Mouse (Mus musculus) limb, embryonic 14.5 days (tissue): ENCODE measurements around the gene Terf2. TPM values are rescaled to one million over a fixed set of nuclear protein-coding genes. Genes with fewer than 3 reads are reported as not detected.
"Not testable (repeated sequence)": the region's sequence is repeated elsewhere in the genome, so short reads cannot be mapped to it uniquely, and the experiment has no call there.

ENCODE experiments used
- ATAC-seq: fragments of 200-750 bp; cut with Nextera tagmentation; 2 replicates; pipeline ENCODE4 v1.8.0; 2017; ENCODE audit warnings: low read depth, moderate number of reproducible peaks, moderate TSS enrichment; ENCODE audit not compliant: low FRiP score
- DNase-seq: peaks from one replicate; pipeline ENCODE4 v3.0.0-alpha.2; 2015; ENCODE audit warnings: low spot score
- H3K27ac ChIP-seq: fragments of 300-500 bp; sonication (generic); replicated peaks from 2 replicates; pipeline ENCODE4 v1.5.1; 2014; ENCODE audit warnings: low read depth, mild to moderate bottlenecking, low read length, moderate library complexity, mixed read lengths
- H3K27me3 ChIP-seq: fragments of 300-500 bp; sonication (generic); 2 replicates; pipeline ENCODE4 v1.6.1; 2014; ENCODE audit warnings: low read length, mixed read lengths; ENCODE audit not compliant: control insufficient read depth, insufficient read depth
- H3K36me3 ChIP-seq: fragments of 300-500 bp; sonication (generic); 2 replicates; pipeline ENCODE4 v1.6.1; 2014; ENCODE audit warnings: mild to moderate bottlenecking, low read length, moderate library complexity, mixed read lengths; ENCODE audit not compliant: control insufficient read depth, insufficient read depth
- H3K4me1 ChIP-seq: fragments of 300-500 bp; sonication (generic); 2 replicates; pipeline ENCODE4 v1.6.1; 2014; ENCODE audit warnings: antibody characterized with exemption, low read length, mixed read lengths; ENCODE audit not compliant: control insufficient read depth, insufficient read depth
- H3K4me2 ChIP-seq: fragments of 300-500 bp; sonication (generic); replicated peaks from 2 replicates; pipeline ENCODE4 v1.6.1; 2014; ENCODE audit warnings: low read depth, mild to moderate bottlenecking, low read length, moderate library complexity; ENCODE audit not compliant: severe bottlenecking
- H3K4me3 ChIP-seq: fragments of 300-500 bp; sonication (generic); replicated peaks from 2 replicates; pipeline ENCODE4 v1.5.1; 2014; ENCODE audit warnings: low read length
- H3K9ac ChIP-seq: fragments of 300-500 bp; sonication (generic); 2 replicates; pipeline ENCODE4 v1.6.1; 2014; ENCODE audit warnings: mild to moderate bottlenecking, low read depth, low read length, moderate library complexity; ENCODE audit not compliant: severe bottlenecking
- H3K9me3 ChIP-seq: fragments of 300-500 bp; sonication (generic); 2 replicates; pipeline ENCODE4 v1.6.1; 2016; ENCODE audit warnings: low read length; ENCODE audit not compliant: control insufficient read depth
- POLR2A ChIP-seq: fragments of 200-500 bp; IDR thresholded peaks from 2 replicates; pipeline ENCODE4 v1.8.0; 2012; ENCODE audit warnings: inconsistent platforms, mild to moderate bottlenecking, moderate library complexity, borderline replicate concordance; ENCODE audit not compliant: insufficient read depth, insufficient read length; ENCODE audit errors: extremely low read depth
- WGBS: fragments of 180-500 bp; shearing (Covaris S2); extraction: QIAGEN DNeasy Blood & Tissue Kit; methylation state at CpG from one replicate; pipeline ENCODE4 v1.1.7; 2014; 5-methylcytosine and 5-hydroxymethylcytosine counted together
- polyA plus RNA-seq, 2 experiments: library from polyadenylated mRNA; depleted of rRNA in 1 of 2; stranded (reverse) in 1 of 2; unstranded in 1 of 2; fragments of >200 nt; fragmentation: Nextera tagmentation in 1 of 2; extraction: Ambion mirVana in 1 of 2; gene quantifications; 2 replicates each; pipeline versions ENCODE4 v1.2.1 to v1.2.3; 2012 to 2014

The Terf2 gene
- polyA plus RNA-seq, 2 experiments, result 15.1 to 39.0 TPM

DNA sequence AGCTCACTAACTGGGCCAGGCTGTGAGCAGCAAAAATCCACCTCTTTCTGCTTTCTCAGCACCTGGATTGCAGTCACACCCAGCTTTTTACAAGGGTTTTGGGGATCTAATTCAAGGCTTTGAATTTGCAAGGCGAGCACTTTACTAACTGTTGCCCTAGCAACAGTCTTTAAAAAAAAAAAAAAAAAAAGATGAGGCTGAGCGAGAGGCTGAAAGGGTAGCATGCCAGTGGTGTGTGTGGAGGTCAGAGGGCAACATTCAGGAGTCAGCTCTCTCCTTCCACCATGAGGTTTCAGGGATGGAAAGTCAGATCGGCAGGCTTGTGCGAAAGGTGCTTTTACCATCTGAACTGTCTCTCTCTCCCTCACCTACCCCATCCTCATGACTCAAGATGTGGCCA is 16.9 kb upstream of the Terf2 start:
- DNase-seq, result no peak
- ATAC-seq, result no peak
- TF ChIP-seq POLR2A, result no peak
- H3K9ac ChIP-seq, result 0 out of 2 replicates have a peak overlapping the region, but pooled peaks have one; percentile 21
- H3K27me3 ChIP-seq, result no peaks in the 10 kb centered on the region
- no peak overlapping the region for H3K4me2 ChIP-seq
- no peaks in the 10 kb centered on the region for H3K36me3 ChIP-seq
- H3K4me1 ChIP-seq, result peaks cover 23% of the 10 kb centered on the region
- H3K9me3 ChIP-seq, result no peaks in the 10 kb centered on the region
- H3K4me3 ChIP-seq, result no peak overlapping the region
- 52% methylated on average over 4 of the region's 4 CpGs for WGBS
- peak overlapping the region; percentile 41; the same call in 1 of the 2 replicates for H3K27ac ChIP-seq

DNA sequence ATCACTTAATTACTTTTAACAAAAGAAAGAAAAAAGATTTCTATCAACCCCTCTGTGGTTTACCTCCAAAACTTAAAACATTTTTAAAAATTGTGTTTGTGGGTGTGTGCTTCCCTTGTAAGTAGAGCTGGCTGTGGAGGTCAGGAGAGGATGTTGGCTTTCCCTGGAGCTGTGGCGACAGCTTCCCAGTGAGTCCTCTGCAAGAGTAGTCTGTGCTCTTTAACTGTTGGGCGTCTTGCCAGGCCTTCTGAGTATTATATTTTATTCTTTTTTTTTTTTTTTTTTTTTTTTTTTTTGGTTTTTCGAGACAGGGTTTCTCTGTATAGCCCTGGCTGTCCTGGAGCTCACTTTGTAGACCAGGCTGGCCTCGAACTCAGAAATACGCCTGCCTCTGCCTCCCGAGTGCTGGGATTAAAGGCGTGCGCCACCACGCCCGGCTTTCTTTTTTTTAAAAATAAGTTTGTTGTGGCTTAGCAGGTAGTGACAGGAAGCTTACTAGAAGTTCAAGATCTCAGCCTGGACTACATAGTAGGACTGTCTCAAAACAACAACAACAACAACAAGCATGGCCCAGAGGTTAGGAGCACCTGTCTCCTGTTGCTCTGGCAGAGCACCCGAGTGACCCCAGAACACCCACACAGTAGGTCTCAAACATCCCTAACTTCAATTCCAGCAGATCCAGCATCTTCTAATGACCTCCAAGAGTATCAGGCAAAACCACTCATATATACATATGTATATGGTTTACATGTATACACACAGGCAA is 15.2 kb upstream of the Terf2 start:
- no peaks in the 10 kb centered on the region for H3K27me3 ChIP-seq
- H3K4me3 ChIP-seq, result no peak overlapping the region
- 85% methylated on average over 9 of the region's 11 CpGs for WGBS
- ATAC-seq (no peak), DNase-seq (no peak)
- H3K27ac ChIP-seq, result no peak overlapping the region
- H3K9me3 ChIP-seq, result no peaks in the 10 kb centered on the region
- H3K4me2 ChIP-seq, result no peak overlapping the region
- H3K36me3 ChIP-seq, result no peaks in the 10 kb centered on the region
- H3K4me1 ChIP-seq, result peaks cover 23% of the 10 kb centered on the region
- H3K9ac ChIP-seq, result no peak overlapping the region
- TF ChIP-seq POLR2A, result no peak

DNA sequence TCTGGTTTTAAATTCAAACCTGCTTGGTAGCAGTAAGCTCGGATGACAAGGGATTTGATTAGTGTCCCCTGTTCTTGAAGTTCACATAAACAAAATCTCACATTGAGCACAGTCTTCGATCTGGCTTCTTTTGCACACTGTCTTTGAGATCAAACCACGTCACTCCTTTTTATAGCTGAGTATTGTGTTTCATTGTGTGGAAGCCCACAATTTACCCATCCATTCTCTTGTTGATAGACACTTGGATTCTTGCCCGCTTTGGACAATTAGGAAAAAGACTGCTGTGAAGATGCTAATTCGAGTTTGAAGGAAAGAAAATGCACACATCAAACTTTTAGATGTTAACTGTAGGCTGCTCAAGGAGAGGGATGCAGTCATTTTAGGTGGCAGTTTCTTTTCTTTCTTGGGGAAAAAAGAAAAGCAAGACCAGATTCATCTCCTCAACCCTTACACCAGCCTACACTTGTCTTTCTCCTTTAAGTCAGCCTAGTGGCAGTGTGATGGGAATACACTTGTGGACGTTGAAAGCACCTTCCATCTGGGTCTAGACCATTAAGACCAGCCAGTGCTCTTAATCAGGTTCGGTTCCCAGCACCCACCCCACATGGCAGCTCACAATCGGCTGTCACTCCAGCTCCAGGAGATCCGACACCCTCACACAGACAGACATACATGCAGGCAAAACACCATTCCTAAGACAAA is 14.4 kb upstream of the Terf2 start:
- H3K27me3 ChIP-seq, result no peaks in the 10 kb centered on the region
- no peaks in the 10 kb centered on the region for H3K9me3 ChIP-seq
- no peak overlapping the region for H3K4me2 ChIP-seq
- no peak for TF ChIP-seq POLR2A
- 79% methylated on average over 9 of the region's 9 CpGs for WGBS
- DNase-seq (no peak), ATAC-seq (no peak)
- no peak overlapping the region for H3K27ac ChIP-seq
- H3K4me1 ChIP-seq, result peaks cover 23% of the 10 kb centered on the region
- no peak overlapping the region for H3K9ac ChIP-seq
- no peaks in the 10 kb centered on the region for H3K36me3 ChIP-seq
- no peak overlapping the region for H3K4me3 ChIP-seq

DNA sequence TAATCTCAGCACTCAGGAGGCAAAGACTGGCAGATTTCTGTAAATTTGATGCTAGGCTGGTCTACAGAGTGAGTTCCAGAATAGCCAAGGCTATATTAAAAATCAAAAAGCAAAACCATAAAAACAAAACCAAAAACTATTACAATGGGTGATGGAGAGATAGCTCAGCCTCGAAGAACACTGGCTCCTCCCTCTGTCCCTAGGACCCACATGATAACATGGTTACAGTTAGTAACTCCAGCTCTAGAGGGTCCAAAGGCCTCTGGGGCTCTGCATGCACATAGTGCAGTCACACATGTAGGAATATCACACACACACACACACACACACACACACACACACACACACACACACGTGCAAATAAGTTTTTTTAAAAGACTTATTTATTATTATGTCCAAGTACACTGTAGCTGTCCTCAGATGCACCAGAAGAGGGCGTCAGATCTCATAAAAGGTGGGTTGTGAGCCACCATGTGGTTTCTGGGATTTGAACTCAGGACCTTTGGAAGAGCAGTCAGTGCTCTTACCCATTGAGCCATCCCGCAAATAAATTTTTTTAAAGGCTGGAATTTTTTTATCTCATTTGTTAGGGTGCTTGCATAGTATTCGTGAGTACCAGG is 13.6 kb upstream of the Terf2 start:
- TF ChIP-seq POLR2A, result no peak
- Histone ChIP-seq H3K27me3 (no peaks in the 10 kb centered on the region), H3K36me3 (no peaks in the 10 kb centered on the region), H3K9ac (no peak overlapping the region), H3K4me1 (peaks cover 21% of the 10 kb centered on the region), H3K27ac (no peak overlapping the region), H3K4me2 (no peak overlapping the region), H3K9me3 (no peaks in the 10 kb centered on the region), H3K4me3 (no peak overlapping the region)
- ATAC-seq, result no peak
- DNase-seq, result no peak
- WGBS, result 80% methylated on average over 5 of the region's 5 CpGs

DNA sequence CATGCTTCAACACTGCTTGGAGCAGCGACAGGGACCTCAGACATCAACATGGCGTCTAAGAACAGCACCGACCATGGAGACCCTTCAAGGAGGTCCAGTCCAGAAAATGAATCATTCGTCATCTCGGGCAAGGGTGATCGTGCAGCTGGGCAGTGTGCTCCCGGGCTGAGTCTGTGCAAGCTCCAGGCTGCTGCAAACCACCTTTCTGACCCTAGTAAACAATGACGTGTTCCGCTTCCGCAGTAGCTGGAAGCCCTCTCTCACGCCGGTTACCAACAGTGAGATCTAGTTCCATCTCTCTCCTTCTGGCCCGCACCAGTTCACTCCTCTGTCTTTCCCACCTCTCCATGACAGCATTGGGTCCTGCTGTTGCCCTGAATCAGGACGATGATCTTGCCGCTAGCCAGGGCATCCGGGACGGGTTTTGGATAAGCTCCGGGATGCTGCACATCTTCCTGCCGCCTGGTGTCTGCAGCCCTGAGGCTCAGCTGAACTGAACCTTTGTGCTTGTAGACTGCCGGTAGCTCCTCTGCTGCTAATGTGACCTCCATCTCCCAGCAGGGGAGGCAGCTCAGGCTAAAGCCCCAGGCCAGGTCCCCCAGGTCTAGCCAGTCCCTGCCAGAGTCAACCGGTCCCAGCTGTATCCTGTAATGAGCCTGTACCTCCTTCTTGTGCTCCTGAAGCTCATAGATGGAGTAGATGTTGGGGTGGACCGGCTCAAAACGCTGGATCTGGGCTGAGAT is 12.8 kb upstream of the Terf2 start:
- 68% methylated on average over 23 of the region's 23 CpGs for WGBS

DNA sequence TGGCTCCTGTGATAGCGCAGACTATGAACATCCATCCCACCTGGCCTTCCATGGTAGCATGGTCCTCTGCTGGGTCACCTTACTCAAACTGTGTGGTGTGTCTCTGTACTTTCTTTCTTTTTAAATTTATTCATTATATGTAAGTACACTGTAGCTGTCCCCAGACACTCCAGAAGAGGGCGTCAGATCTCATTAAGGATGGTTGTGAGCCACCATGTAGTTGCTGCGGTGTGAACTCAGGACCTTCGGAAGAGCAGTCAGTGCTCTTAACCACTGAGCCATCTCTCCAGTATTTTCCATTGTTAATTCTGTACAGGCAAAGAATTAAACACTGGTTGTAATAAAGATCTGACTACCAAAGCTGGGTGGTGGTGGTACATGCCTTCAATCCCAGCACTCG is 11.7 kb upstream of the Terf2 start:
- H3K4me1 ChIP-seq, ATAC-seq: not testable (repeated sequence)
- WGBS, result 95% methylated on average over 5 of the region's 5 CpGs

More for the DNA sequence above, 12.8 kb upstream of the Terf2 start:
- H3K27me3 ChIP-seq, result no peaks in the 10 kb centered on the region
- no peaks in the 10 kb centered on the region for H3K36me3 ChIP-seq
- no peak for TF ChIP-seq POLR2A
- no peak for DNase-seq
- no peak overlapping the region for H3K27ac ChIP-seq
- ATAC-seq, result no peak
- no peak overlapping the region for H3K9ac ChIP-seq
- H3K9me3 ChIP-seq, result no peaks in the 10 kb centered on the region
- H3K4me1 ChIP-seq, result peaks cover 14% of the 10 kb centered on the region
- no peak overlapping the region for H3K4me3 ChIP-seq
- no peak overlapping the region for H3K4me2 ChIP-seq

More for the DNA sequence above, 11.7 kb upstream of the Terf2 start:
- H3K27me3 ChIP-seq, DNase-seq, H3K9ac ChIP-seq, H3K4me2 ChIP-seq, H3K36me3 ChIP-seq, H3K27ac ChIP-seq, H3K9me3 ChIP-seq, H3K4me3 ChIP-seq: not testable (repeated sequence)
